Mouse (Mus musculus): Measurements from ENCODE around the gene Trim61.

The Trim61 gene

DNA sequence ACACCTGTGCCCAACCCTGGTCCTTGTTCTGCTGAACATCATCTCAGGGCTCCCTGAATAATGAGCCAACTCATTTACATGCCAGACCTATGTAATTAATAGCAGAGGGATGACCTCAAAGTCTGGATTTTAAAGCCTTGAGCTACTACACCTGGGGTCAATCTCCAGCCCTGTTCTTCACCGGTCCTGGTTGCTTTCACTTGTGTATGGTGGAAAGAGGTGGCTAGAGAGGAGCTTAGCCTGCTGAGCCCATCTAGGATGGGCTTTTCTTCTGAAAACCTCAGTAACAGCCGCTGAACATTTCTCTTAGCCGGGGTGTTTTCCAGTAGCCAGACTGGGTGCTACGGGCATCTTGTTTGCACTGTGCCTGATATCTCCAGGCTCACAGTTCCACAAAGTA is 30.6 kb downstream of the Trim61 start, which contains the start of gene Trim75:
Gene Trim75, minus strand, starts transcription at position 101 of the 400 bp plus-strand sequence.
- no peak for DNase-seq (ENCODE audit: low spot score)

DNA sequence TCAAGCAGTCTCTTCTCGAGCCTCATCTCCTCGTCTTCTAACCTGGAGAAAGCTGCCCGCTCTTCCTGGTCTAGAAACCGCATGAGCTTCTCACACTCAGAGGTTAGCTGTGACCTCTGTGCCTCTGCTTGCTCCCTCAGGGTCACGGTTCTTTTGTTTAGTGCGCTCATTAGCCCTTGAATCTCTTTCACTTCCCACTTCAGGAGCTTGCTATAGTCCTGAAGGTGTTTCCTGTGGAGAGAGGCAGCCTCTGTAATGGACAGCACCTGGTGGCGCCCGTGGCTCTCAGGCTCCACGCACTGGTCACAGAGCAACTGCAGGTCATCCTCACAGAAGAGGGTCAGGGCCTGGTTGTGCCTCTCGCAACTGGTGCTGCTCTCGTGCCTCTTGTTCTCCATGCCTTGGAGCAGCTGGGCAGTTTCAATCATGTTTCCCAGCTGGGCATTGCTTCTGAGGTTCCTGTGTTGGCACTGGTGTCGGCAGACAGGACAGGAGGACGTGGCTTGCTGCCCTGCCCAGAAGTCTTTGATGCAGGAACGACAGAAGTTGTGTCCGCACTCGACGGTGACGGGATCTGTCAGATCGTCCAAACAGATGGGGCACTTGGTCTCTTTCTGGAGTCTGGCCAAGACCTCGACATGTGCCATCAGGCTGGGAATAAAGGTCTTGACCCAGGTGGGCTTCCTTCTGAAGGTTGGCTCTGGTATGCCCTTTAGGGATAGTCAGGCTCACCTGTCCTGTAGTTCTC is 35.0 kb downstream of the Trim61 start:
- DNase-seq (ENCODE audit: low spot score), result no peak
